Mouse (Mus musculus): ENCODE results near the gene Cerkl. TPM values are rescaled to one million over a fixed set of nuclear protein-coding genes. Genes with fewer than 3 reads are reported as not detected.

Gene Cerkl
- total RNA-seq, 2 experiments from 2014 or later: 3.6 to 3.9 TPM

DNA sequence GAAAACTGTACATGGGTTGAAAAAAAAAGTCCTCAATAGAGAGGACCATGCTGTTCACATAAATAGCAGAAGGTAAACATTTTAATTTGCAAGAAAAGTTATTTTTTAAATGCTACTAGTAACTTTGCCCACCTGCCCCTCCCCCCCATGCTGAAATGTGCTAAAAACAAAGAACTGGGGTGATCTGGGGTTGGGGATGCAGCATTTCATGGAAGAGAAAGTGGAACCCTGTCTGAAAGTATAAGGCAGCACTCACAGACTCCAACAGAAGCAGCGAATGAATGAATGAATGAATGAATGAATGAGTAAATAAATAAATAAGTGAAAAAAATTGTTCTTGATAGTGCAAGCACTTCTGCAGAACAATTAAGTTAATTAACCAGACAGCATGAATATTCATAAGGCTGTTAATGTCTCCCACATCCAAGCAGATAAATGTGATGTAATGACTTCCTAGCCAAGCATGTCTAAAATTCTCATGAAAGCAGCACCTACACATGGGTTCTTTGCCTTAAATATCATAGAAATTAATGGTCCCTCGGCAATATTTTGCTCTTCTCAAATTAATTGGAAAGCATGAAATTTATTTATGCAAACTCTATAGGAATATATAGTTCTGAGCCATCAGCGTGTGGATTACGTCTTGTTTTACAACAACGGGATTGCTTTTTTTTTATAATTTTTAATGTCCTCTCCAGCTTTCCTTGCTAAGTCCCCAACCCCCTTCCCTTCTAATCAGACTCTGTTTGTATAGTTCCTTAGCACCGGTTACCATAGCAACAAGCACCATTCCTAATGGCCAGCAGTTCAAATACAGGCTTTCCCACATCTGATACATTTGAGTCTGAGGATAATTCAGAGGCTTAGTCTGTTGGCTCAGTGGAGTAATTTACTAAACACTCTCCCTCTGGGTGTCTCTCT lies 105.1 kb downstream of the Cerkl start:
- intact Hi-C loops (cut with DNase I): no loop called here
- no peak for DNase-seq (ENCODE audit: low spot score in 2 of 2)

DNA sequence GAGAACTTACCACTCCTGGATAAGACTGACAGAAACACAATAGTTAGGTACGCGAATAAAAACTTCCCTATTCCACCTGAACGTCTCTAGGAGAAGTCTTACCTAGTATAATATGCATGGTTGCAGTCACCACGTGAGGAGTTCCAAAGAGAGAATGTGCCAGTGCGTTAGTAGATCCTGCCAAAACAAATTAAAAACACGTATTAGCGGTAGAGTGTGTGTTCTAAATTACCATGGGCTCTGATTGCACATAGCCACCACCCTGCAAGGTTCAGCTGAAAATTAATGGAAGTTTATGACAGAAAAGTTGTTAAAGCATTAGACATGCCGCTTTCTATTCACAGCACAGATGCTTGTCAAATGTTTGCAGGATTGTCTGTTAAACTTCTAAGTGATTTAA lies 113.5 kb downstream of the Cerkl start:
- no peak for DNase-seq (ENCODE audit: low spot score in 2 of 2)
- intact Hi-C loops (cut with DNase I): no loop called here

DNA sequence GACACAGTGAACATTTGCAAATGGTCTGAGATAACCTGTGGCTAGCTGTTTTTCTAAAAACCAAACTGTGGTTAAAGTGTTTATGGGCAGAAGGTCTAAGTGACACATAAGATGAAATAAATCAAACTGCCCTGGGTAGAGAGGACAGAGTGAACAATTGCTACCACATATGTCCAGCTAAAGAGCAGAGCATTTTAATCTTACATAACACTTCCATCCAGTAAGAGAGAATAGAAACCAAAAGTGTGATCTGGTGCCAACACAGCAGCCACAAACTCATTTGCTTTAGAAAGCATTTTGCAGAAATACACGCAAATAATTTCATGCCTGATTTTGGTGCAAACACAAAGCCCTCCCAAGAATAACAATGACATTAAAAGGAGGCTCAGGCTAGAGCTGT lies 117.6 kb downstream of the Cerkl start:
- intact Hi-C loops (cut with DNase I): no loop called here

DNA sequence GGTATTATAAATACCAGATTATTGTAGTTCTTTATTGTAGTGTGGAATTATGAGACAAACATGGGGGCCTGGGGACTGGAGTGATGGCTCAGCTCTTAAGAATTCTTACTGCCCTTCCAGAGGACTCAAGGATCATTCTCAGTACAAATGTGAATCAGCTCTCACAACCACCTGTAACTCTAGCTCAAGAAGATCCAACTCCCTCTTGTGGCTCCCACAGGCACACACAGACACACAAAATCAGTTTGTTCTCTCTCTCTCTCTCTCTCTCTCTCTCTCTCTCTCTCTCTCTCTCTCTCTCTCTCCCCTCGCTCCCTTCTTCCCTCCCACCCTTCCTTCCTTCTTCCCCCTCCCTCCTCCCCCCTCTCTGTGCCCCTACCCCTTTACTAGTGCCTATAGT lies 120.4 kb downstream of the Cerkl start:
- no peak for DNase-seq (ENCODE audit: low spot score in 2 of 2)
- intact Hi-C loops (cut with DNase I): no loop called here

More for the DNA sequence above, 117.6 kb downstream of the Cerkl start:
- no peak for DNase-seq (ENCODE audit: low spot score in 2 of 2)

DNA sequence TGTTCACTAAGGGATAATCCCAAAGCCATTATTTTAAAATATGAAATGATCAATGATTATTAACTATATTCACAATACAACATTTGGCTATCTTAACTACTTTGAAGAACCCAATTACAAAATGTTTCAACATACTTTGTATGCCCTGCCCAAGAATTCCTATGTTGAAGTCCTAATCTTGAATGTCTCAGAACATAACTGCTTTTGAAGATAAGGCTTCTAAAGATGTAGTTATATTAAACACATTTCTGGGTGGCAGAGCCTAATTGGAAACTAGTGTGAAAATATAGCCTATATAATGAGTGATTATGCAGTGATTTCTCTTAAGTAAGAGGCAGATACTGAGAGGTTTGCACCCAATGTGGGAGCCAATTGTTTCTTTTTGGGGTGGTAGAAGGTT lies 121.9 kb downstream of the Cerkl start:
- DNase-seq (ENCODE audit: low spot score in 2 of 2): no peak
- intact Hi-C loops (cut with DNase I): no loop called here

DNA sequence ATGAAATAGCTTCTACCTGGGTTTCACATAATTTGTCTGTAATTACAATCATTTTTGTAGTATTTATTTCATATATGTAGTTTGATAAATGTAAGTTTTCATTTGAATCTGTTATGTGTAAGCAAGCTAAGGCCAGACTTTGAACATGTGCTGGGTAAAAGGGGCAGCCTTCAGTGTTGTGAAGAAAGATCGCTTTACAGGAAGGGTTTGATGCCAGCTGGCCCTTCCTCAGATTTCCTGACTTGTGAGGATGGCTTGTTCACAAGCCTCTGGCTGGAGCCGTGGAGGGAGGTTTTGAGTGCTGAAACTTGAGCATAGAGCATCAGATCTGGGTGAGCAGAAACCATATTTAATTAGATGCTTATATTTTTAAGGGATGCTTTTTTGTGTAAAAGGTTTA lies 128.5 kb downstream of the Cerkl start:
- intact Hi-C loops (cut with DNase I): no loop called here
- DNase-seq (ENCODE audit: low spot score in 2 of 2): no peak

DNA sequence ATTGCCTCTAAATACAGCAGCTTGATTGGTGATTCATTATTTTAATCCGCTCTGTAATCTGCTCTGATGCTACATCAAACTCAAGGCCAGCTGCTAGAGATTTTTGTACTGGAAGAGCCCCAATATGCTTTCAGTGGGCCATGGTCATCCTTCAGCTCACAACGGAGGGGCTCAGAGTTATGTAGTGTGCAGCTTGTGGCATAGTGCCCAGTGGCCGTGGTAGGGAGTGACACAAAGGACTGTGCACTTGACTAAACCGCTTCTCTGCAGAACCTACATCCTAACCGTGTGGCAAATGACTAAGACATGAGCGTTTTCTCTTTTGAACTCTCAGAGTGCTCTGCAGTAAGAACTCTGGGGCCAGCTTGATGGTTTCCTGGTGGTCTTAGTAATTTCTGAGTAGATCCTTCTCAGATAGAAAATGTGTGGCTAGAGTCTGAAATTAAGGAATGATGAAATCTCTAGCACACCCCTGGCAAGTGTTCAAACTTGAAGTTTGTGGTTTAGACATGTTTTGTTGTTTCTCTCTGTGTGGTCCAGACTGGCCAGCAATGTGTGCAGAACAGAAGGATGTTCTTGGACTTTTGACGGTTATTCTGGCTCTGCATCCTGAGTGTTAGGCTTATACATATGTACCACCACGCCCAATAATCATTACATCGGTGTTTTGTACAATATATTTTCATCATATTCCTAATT lies 140.3 kb downstream of the Cerkl start:
- DNase-seq (ENCODE audit: low spot score in 2 of 2): no peak
- intact Hi-C loops (cut with DNase I): no loop called here

DNA sequence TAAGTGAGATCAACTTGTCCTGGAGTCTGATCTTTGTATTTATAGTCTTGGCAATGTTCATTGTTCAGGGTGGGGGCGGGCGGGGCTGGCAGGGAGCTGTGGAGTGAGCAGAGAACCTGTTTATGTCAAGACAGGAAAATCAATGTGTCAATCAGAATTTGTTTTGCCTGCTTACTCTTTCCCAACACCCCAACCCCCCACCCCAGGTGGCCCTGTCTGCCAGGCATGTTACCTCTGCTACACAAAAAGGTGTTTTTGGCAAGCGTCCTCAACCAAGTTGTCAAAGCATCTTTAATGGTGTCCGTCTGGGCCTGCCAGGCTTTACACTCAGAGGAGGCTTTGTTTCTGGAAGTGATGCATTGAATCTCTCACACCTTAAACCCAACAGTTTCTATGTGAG lies 141.5 kb downstream of the Cerkl start:
- intact Hi-C loops (cut with DNase I): no loop called here

DNA sequence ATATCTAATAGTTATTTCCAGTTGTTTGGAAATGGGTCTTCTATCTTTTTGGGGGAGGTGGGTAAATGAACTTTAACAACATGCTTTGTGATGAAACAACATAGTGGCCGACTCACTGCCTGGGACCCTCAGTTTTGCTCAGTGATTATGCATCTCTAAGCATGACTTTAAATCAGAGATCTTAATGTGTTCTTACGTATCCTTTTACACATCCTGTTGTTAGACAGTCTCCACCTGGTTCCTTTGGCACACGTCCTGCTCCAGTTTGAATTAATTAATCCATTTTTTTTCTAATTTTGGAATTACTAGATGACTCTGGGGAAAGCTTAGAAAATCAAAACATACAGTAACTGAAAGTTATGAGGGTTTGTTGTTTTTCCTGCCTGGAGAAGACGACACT lies 144.1 kb downstream of the Cerkl start:
- intact Hi-C loops (cut with DNase I): no loop called here
- DNase-seq (ENCODE audit: low spot score in 2 of 2): no peak

More for the DNA sequence above, 141.5 kb downstream of the Cerkl start:
- DNase-seq (ENCODE audit: low spot score in 2 of 2): no peak

DNA sequence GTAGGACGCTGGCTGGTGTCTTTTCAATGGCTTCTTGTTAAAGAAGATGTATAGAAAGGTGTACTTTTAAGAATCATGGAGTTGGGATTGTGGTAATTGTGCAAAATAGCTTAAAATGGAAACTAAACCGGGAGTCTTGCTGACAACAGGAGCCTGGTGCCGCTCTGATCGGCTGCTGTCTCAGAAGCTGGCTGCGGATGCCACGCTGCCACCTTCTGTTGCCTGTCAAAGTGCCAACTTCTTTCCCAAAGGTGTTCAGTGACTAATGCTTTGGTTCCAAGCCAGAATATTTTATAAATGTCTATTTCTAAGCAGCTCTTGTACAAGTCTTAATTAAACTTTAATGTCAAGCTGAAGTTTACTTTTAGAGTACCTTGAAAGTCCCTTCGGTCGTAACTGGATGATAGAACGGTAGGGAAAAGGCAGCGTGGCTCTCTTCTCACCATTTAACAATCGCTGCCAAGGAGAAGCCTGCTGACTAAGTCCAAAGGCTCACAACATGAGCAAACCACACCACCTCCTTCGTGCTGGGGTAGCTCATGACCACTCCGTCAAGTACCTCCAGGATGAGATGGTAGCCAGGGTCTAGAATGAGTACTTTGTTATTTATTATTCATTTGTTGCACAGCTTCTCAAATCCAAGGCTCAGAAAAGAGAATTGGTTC lies 147.0 kb downstream of the Cerkl start:
- DNase-seq (ENCODE audit: low spot score in 2 of 2): peak; percentile 42 to 64
- intact Hi-C loops (cut with DNase I): loop anchor here (1.0 to 2.0 kb wide), 2 partner anchors 45 to 146 kb away; no protein-coding TSS in a partner anchor

DNA sequence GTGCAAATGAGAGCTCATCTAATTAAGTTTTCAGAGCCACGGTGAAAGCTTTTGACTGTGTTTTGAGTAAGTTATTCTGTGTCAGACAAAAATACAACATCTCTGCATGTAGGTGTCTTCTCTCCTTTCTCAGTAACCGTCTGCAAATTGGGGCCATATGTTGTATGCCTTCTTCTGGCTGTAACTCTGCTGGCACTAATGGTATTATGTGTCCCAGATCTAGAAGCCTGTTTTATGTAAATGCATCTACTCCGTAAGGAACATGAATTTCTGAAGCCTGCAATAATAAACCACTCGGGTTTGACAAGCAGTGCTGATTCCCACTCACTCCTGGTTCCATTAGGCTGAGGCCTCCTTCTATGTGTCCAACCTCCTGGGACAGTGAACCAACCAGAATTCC lies 149.0 kb downstream of the Cerkl start:
- peak; percentile 27 to 89 for DNase-seq (ENCODE audit: low spot score in 2 of 2)
- intact Hi-C loops (cut with DNase I): no loop called here

DNA sequence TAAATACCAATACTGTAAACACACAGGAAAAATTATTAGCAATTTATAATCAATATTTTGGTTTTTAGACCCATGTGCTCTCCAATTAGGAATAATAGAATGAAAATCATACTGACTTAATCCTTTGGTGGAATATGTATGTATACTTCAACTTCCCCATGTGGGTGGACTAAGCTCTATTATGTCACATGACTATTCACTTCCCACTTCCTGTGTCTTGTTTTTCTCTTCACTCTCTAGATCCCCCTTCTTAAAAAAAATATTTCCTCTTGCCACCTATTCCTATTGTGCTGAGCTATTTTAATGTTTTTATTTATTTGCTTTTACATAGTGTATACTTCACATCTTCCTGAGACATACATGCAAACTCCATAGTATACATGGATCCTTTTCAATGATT lies 154.2 kb downstream of the Cerkl start:
- intact Hi-C loops (cut with DNase I): no loop called here
- no peak for DNase-seq (ENCODE audit: low spot score in 2 of 2)

DNA sequence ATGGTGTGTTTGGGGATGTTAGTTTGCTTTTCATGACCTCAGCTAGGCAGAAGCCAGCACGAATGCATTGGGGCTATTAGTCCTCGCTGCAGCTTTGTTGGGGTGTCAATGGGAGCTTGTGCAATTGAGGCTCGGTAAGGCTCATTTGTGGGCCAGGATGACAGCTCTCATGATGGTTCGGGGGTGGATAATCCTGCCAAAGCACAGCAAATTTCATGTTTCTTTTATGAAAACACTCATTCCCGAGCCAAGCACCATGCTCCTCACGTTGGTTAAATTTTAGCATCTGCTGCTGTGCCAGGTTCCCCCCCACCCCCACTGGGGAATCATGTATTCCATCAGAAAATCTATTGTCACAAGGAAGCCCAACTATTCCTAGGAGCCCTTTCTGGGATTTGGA lies 164.2 kb downstream of the Cerkl start:
- intact Hi-C loops (cut with DNase I): no loop called here
- peak in 1 of 2 experiments; percentile 38 for DNase-seq (ENCODE audit: low spot score in 2 of 2)

DNA sequence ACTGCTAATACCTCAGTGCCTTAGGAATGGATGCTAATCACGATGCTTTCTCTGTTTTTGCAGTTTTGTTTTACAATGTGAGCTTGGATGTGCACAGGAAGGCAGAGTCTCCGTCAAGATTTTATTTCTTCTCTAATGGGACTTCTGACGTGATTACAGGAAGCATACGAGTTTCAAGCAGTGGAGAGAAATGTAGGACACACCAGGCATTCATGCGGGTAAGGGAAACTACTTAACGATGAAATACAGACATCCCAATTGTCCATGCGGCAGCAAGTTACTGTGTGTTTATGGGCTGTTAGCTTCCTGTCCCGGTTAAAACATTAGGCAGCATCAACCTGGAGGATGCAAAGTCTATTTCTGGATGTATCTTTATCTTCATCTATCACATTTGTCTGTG lies 164.7 kb downstream of the Cerkl start:
- DNase-seq (ENCODE audit: low spot score in 2 of 2): no peak
- intact Hi-C loops (cut with DNase I): no loop called here

DNA sequence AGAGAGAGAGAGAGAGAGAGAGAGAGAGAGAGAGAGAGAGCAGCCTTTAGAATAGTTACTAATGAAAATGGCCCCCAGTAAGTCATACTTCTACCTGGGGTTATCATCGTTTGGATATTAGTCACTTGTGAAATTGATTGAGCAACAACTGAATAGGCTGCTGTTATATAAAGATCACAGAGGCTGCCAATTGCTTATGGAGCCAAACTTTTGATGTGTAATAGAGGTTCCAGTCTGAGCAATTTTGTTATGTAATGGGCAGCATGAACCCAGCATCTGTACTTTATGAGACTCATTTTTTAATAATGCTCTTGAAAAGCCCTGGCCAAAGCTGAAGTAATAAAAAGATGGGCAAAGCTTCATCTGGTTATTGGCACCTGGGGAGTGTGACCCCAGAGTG lies 166.4 kb downstream of the Cerkl start:
- intact Hi-C loops (cut with DNase I): no loop called here
- no peak for DNase-seq (ENCODE audit: low spot score in 2 of 2)

DNA sequence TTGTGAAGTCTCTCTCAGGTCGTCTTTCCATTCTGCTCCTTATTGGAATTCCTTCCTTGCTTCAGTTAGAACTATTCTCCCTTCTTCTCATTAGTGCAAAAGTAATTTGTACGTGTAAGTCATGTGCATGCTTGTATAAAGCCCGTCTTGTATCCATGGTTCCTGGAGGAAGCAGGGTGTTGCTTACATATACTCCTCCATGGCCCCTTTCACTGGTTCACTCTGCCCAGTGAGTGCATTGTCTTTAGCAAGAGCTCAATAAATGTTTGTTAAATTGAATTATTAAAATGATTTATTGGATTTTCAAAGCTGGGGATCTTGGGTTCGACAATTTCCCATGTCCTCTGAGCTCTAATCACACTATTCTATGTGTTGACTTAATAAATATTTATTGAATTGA lies 172.4 kb downstream of the Cerkl start:
- intact Hi-C loops (cut with DNase I): no loop called here
- no peak for DNase-seq (ENCODE audit: low spot score in 2 of 2)

Other genes starting within 250 kb of the Cerkl start
- 10 to 100 TPM; 12.1 to 12.2 TPM for gene Itga4, start 201.4 kb downstream of the Cerkl start, total RNA-seq (2021)
- 10 to 100 TPM; 18.2 to 20.3 TPM for gene Neurod1, start within 50 bp of the Cerkl start, total RNA-seq (2021)
- 10 to 100 TPM; 32.8 to 33.4 TPM for gene Itprid2, start 178.6 kb upstream of the Cerkl start, total RNA-seq (2021)

All from left cerebral cortex, postnatal 25 days (tissue).